Mouse (Mus musculus) liver, adult 2 months (tissue): ENCODE data around the gene Calhm1.

Experiments
- CTCF ChIP-seq: fragments of 200-500 bp; IDR thresholded peaks from 2 replicates; pipeline ENCODE4 v1.5.1; 2011; ENCODE audit warnings: low read depth, low read length, control low read depth
- POLR2A ChIP-seq: fragments of 200-500 bp; IDR thresholded peaks from 2 replicates; pipeline ENCODE4 v1.6.1; 2011; ENCODE audit warnings: low read length, control low read depth; ENCODE audit not compliant: insufficient read depth; ENCODE audit errors: extremely low read depth

DNA sequence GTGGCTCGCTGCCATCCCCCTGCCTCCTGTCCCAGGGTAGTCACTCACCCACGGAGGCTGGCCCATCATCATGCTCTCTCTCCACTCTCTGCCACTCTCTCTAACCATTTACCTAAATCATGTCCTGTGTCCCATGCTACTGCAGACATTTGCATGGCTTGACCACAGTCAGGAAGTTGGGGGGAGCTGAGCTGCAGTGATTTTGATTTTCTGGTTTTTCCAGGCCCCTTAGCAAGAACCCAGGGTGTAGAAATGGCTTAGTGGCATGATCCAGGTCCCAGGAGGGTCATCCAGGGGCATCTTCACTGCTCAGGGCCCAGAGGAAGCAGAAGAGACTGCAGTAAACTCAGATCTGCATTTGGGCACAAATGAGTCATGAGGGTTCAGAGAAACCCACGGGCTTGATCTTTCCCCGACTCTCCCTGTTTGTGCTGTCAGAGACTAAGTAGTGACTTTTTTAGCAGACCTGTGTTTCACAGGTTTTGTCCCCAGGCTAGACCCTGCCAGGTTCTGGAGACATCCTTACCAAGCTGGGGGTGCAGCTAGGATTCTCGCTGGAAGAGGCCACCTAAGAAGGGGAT lies 4.3 kb upstream of the Calhm1 start:
- no peak for TF ChIP-seq POLR2A
- no peak for TF ChIP-seq CTCF
